Mouse (Mus musculus) MEL (cell line): ENCODE measurements at regions not wholly inside any gene's neighbourhood (a gene's known extent, or its start where the extent isn't known, plus 50 kb on each side); places are given as distances from the start of the nearest gene placed in this dataset.

Source experiments
- CHD1 ChIP-seq: IDR thresholded peaks from 2 replicates; pipeline ENCODE4 v1.6.1; 2012; ENCODE audit warnings: low read depth, mild to moderate bottlenecking, inconsistent platforms, low read length, improper control_type of control experiment
- CTCF ChIP-seq, 3 experiments: IDR thresholded peaks in 2 of 3; conservative IDR thresholded peaks in 1 of 3; 2 replicates each; pipeline ENCODE4 v1.5.1; 2011 to 2012; ENCODE audit warnings: low read length in 3 of 3, low read depth in 2 of 3, mild to moderate bottlenecking in 2 of 3, improper control_type of control experiment in 1 of 3, inconsistent platforms in 1 of 3, mixed read lengths in 1 of 3, moderate library complexity in 1 of 3; ENCODE audit not compliant: control insufficient read depth in 1 of 3, insufficient read depth in 1 of 3, poor library complexity in 1 of 3, severe bottlenecking in 1 of 3
- GATA1 ChIP-seq: IDR thresholded peaks from 2 replicates; pipeline ENCODE4 v1.6.1; 2011; ENCODE audit warnings: low read depth, low read length, improper control_type of control experiment
- MXI1 ChIP-seq: IDR thresholded peaks from 2 replicates; pipeline ENCODE4 v1.6.1; 2011; ENCODE audit warnings: mild to moderate bottlenecking, low read depth, low read length, improper control_type of control experiment
- POLR2A ChIP-seq, 2 experiments: IDR thresholded peaks; 2 replicates each; pipeline ENCODE4 v1.6.1; 2011 to 2012; ENCODE audit warnings: low read length in 2 of 2, mild to moderate bottlenecking in 2 of 2, control low read depth in 1 of 2, improper control_type of control experiment in 1 of 2, low read depth in 1 of 2, moderate library complexity in 1 of 2; ENCODE audit not compliant: control insufficient read depth in 1 of 2, insufficient read depth in 1 of 2, poor library complexity in 1 of 2
- TCF12 ChIP-seq: IDR thresholded peaks from 2 replicates; pipeline ENCODE4 v1.6.1; 2014; ENCODE audit warnings: low read depth, mild to moderate bottlenecking, inconsistent platforms, low read length, improper control_type of control experiment, moderate library complexity
- ZC3H11A ChIP-seq: IDR thresholded peaks from 2 replicates; pipeline ENCODE4 v1.6.1; 2012; ENCODE audit warnings: low read depth, mild to moderate bottlenecking, inconsistent platforms, low read length, improper control_type of control experiment

GRCm38 (mm10) chr3:137217245-137217644 lies 123.6 kb upstream of the Emcn start:
- TF ChIP-seq MXI1 (no peak), CTCF (IDR thresholded peaks at IDR 0.05 in 2 of 3, conservative IDR thresholded peaks at IDR 0.05 in 1 of 3; ENCODE audit: control insufficient read depth in 1 of 3, insufficient read depth in 1 of 3, low read depth in 2 of 3, low read length in 3 of 3, poor library complexity in 1 of 3, severe bottlenecking in 1 of 3) (no peak), ZC3H11A (no peak), POLR2A (IDR thresholded peaks at IDR 0.05; ENCODE audit: control insufficient read depth in 1 of 2, insufficient read depth in 1 of 2, low read depth in 1 of 2, low read length in 2 of 2, poor library complexity in 1 of 2) (no peak), GATA1 (no peak), TCF12 (no peak), CHD1 (no peak)
